Mouse (Mus musculus) megakaryocyte, embryonic 14.5 days (primary cell): ENCODE data around the gene Olfr1280. TPM values are rescaled to one million over a fixed set of nuclear protein-coding genes. Genes with fewer than 3 reads are reported as not detected.
"Not testable (repeated sequence)": the region's sequence is repeated elsewhere in the genome, so short reads cannot be mapped to it uniquely, and the experiment has no call there.

ENCODE experiments used
- H3K27me3 ChIP-seq: replicated peaks from 2 replicates; pipeline ENCODE3; 2012; ENCODE audit warnings: inconsistent platforms
- H3K36me3 ChIP-seq: replicated peaks from 2 replicates; pipeline ENCODE3; 2012; ENCODE audit warnings: low read length, inconsistent platforms, mixed read lengths
- H3K4me1 ChIP-seq: 2 replicates; pipeline ENCODE4 v1.6.1; 2012; ENCODE audit warnings: inconsistent platforms
- H3K4me3 ChIP-seq: replicated peaks from 2 replicates; pipeline ENCODE3; 2012; ENCODE audit warnings: moderate library complexity, mild to moderate bottlenecking, inconsistent platforms
- H3K9me3 ChIP-seq: 2 replicates; pipeline ENCODE4 v1.6.1; 2012; ENCODE audit warnings: inconsistent platforms
- FLI1 ChIP-seq: IDR thresholded peaks from 2 replicates; pipeline ENCODE4 v1.6.1; 2012; ENCODE audit warnings: low read length, inconsistent platforms, mixed read lengths
- GATA1 ChIP-seq: IDR thresholded peaks from 3 replicates; pipeline ENCODE4 v1.6.1; 2012; ENCODE audit warnings: mixed read lengths, low read length, inconsistent platforms, borderline replicate concordance
- polyA plus RNA-seq: library from polyadenylated mRNA; stranded (reverse); fragments of >175 nt; gene quantifications from 2 replicates; pipeline ENCODE4 v1.2.3, GENCODE M21; 2012; ENCODE audit warnings: low replicate concordance; ENCODE audit not compliant: insufficient read depth

Olfr1280 gene
- polyA plus RNA-seq, result not detected in 2 replicates

DNA sequence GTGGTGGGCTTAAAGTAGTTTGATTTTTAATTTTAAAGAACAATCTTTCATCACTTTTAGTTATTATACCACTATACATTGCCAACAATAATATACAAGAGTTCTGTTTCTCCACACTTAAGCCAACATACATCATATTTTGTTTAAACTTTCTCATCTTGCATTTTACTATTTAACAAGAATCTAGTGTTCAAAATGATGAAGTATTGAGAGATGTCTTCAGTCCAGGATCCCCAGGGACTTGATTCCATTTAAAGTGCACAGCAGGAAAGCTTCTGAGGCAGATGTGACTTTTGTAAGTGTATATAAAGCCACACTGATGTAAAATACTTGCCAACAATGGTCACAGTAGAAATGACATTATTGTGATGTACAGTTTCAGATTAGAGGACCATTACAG, at the start of gene Olfr1280:
Olfr1280 (plus strand) TSS at position 301 of the 400 bp plus-strand sequence.
- no peak within 1 kb of the TSS for H3K4me3 ChIP-seq
- TF ChIP-seq GATA1, result no peak
- no peak for TF ChIP-seq FLI1
- no peaks in the 10 kb centered on the region for H3K4me1 ChIP-seq
- H3K27me3 ChIP-seq, result no peaks in the 10 kb centered on the region
- H3K9me3 ChIP-seq, result no peaks in the 10 kb centered on the region
- no peaks in the 10 kb centered on the region for H3K36me3 ChIP-seq

DNA sequence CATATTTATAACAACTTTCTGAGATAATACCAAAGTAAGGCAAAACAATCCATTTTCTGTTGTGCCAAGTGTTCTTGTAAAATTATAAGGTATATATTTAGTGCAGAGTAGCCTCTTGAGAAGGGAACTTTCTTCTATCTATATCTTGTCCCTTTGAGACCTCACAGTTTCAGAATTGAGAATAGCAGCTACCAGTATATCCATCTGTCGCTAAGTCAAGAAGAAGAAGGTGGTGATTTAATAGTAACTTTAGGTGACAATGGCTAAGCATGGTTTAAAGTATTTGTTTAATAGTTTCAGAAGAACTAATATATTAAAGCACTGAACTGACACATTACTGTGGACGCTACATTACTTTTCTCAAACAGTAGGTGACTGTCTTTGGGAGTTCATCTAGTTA, 39.8 kb upstream of the Olfr1280 start, which contains the start of gene Olfr1277:
Olfr1277 (minus strand) TSS at position 101 of the 400 bp plus-strand sequence.
- Histone ChIP-seq H3K27me3 (no peaks in the 10 kb centered on the region), H3K4me3 (no peak within 1 kb of the TSS), H3K36me3 (no peaks in the 10 kb centered on the region), H3K4me1 (no peaks in the 10 kb centered on the region), H3K9me3 (no peaks in the 10 kb centered on the region)
- TF ChIP-seq GATA1 (no peak), FLI1 (no peak)

DNA sequence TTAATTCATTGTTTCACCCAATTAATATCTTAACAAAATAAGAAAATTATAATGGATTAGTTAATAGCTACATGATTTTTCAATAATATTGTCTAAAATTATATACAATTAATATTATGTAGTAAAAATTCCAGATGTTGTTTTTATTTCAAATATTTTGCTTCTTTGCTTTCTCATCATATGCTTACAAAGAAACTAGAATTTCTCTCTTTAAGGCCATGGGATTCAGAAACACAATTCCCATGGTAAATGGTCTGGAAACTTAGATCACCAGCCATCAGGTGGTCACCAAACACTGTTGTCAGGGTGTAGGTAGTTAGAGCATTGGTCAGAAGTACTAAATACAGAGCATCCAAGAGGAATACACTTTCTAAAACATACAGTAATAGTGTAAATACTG, 24.0 kb upstream of the Olfr1280 start, which contains the start of gene Olfr1278:
Olfr1278 (plus strand) TSS at position 301 of the 400 bp plus-strand sequence.
- no peak within 1 kb of the TSS for H3K4me3 ChIP-seq
- H3K9me3 ChIP-seq, result no peaks in the 10 kb centered on the region
- H3K27me3 ChIP-seq, result no peaks in the 10 kb centered on the region
- TF ChIP-seq FLI1 (no peak), GATA1 (no peak)
- H3K36me3 ChIP-seq, result no peaks in the 10 kb centered on the region
- no peaks in the 10 kb centered on the region for H3K4me1 ChIP-seq

DNA sequence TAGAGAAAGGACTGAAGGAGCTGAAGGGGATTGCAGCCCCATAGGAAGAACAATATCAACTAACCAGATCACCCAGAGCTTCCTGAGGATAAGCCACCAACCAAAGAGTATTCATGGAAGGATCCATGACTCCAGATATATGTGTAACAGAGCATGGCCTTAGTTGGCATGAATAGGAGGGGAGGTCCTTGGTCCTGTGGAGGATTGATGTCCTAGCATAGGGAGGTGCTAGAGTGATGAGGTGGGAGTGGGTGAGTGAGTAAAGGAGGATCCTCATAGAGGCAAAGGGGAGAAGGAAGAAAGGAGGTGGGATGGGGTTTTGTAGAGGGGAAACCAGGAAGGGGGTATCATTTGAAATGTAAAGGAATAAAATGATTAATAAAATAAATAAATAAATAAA, 15.3 kb upstream of the Olfr1280 start:
- no peaks in the 10 kb centered on the region for H3K27me3 ChIP-seq
- no peaks in the 10 kb centered on the region for H3K4me1 ChIP-seq
- TF ChIP-seq FLI1, result no peak
- no peak for TF ChIP-seq GATA1
- no peaks in the 10 kb centered on the region for H3K9me3 ChIP-seq
- H3K36me3 ChIP-seq, result no peaks in the 10 kb centered on the region
- no peak overlapping the region for H3K4me3 ChIP-seq

DNA sequence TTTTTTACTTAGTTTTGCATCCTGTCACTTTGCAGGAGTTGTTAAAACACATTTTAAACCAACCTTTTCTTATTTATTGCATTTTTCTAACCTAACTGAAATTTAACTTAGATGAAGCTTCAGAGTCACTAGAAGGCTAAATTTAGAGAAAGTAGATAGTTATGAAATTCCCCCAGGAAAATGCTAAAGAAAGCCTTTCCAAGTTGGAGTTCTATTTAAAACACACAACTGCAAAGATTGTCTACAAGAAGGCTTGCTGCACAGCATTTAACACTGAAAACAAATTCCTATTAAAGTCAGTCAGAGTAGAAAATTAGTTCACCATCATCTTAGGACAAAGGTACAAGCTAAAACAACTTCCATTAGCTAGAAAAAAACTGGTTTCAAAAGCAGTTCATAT, 13.4 kb upstream of the Olfr1280 start, which contains the start of gene Olfr1279:
Olfr1279 (plus strand) TSS at position 262 of the 400 bp plus-strand sequence.
- no peak for TF ChIP-seq FLI1
- TF ChIP-seq GATA1, result no peak
- Histone ChIP-seq H3K27me3 (no peaks in the 10 kb centered on the region), H3K9me3 (no peaks in the 10 kb centered on the region), H3K4me3 (no peak within 1 kb of the TSS), H3K4me1 (no peaks in the 10 kb centered on the region), H3K36me3 (no peaks in the 10 kb centered on the region)

DNA sequence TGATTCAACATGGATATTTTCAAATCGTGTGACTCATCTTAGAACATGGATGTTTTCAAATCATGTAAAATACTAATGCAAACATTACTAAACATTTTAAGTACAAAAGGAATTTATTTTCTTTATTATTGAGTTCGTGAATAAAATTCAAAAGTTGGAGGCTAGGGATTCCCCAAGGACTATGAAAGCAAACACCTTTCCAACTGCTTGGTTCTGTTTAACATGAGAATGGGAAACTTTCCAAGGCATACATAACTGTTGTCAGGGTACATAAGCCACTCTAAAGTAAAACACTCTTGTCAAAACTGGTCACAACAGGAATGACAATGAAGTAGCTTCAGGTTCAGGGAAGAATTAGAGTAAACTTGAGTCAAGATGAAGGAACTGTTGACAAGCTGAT, 12.4 kb downstream of the Olfr1280 start, which contains the start of gene Olfr1281:
Olfr1281 (plus strand) TSS at position 301 of the 400 bp plus-strand sequence.
- TF ChIP-seq GATA1 (no peak), FLI1 (no peak)
- Histone ChIP-seq H3K4me3 (no peak within 1 kb of the TSS), H3K9me3 (no peaks in the 10 kb centered on the region), H3K36me3 (no peaks in the 10 kb centered on the region), H3K4me1 (no peaks in the 10 kb centered on the region), H3K27me3 (no peaks in the 10 kb centered on the region)

DNA sequence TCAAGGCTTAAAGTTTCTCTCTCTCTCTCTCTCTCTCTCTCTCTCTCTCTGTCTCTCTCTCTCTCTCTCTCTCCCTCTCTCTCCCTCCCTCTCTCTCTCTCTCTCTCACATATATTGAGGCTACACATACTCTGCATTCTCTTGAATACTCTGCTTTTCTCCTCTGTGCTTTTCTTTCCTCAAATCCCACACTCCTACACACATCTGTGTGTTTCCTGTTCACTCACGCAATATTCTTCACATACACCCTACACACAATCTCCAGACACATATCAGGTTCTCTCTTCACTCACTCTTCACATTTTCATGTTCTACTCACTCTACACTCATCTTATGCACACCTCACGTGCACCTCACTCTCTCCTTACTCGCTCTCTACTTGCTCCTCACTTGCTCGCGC, 19.9 kb downstream of the Olfr1280 start:
- H3K4me1 ChIP-seq, H3K4me3 ChIP-seq, H3K36me3 ChIP-seq, H3K27me3 ChIP-seq, H3K9me3 ChIP-seq: not testable (repeated sequence)

DNA sequence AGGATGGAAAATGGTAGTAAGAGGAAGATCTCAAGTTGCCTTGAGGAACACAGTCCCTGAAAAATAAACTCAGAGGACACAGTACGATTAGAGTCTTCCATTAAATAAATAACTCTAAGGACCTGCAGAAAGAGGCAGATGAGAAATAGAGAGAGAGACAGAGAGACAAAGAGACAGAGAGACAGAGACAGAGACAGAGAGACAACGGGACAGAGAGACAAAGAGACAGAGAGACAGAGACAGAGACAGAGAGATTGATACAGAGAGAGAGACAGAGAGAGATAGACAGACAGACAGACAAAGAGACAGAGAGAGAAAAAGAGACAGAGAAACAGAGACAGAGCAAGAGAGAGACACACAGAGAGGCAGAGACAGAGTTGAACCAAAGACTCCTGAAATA, 22.2 kb downstream of the Olfr1280 start, which contains the start of gene Olfr1282:
Olfr1282 (minus strand) TSS at position 101 of the 400 bp plus-strand sequence.
- Histone ChIP-seq H3K9me3 (no peaks in the 10 kb centered on the region), H3K4me3 (no peak within 1 kb of the TSS), H3K27me3 (no peaks in the 10 kb centered on the region), H3K36me3 (no peaks in the 10 kb centered on the region), H3K4me1 (no peaks in the 10 kb centered on the region)
- TF ChIP-seq FLI1 (no peak), GATA1 (no peak)

DNA sequence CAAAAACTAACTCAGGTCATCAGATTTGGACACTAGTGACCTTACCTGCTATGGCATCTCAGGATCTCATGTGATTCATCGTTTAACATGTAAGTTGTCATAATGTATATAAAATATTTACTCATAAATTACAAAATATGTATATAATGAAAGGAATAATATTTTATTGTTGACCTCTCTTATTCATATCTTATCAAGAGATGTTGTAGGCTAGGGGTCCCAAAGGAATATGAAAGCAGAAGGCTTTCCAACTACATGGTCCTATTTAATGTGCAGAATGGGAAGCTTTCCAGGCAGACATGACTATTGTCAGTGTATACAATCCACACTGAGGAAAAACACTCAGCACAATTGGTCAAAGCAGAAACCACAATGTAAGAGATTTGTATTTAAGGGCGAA, 52.7 kb downstream of the Olfr1280 start, which contains the start of gene Olfr1283:
Olfr1283 (plus strand) TSS at position 301 of the 400 bp plus-strand sequence.
- no peaks in the 10 kb centered on the region for H3K9me3 ChIP-seq
- no peak within 1 kb of the TSS for H3K4me3 ChIP-seq
- H3K4me1 ChIP-seq, result no peaks in the 10 kb centered on the region
- no peaks in the 10 kb centered on the region for H3K36me3 ChIP-seq
- H3K27me3 ChIP-seq, result no peaks in the 10 kb centered on the region
- TF ChIP-seq GATA1, result no peak

DNA sequence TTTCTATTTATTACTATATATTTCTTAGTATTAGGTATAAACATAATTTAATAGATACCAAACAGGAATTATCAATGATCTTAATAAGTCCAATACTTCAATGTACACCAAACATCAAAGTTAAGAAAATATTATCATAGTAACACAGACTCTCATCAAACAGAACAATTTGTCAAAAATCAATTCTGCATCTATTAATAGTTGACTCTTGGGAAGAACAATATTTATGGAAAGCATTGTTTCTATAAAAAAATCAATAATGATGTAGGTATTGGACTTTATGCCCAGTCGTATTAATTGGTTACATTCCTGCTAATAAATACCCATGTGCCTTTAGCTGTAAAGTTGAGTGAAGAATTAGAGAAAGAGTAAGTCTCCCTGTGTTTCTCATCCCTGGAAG, 61.4 kb downstream of the Olfr1280 start, which contains the start of gene Olfr1284:
Olfr1284 (plus strand) TSS at position 301 of the 400 bp plus-strand sequence.
- Histone ChIP-seq H3K36me3 (no peaks in the 10 kb centered on the region), H3K4me1 (no peaks in the 10 kb centered on the region), H3K9me3 (0 out of 2 replicates have a peak, but pooled peaks cover 3% of the 10 kb centered on the region), H3K27me3 (no peaks in the 10 kb centered on the region), H3K4me3 (no peak within 1 kb of the TSS)
- TF ChIP-seq GATA1 (no peak), FLI1 (no peak)

Other genes starting within 250 kb of the Olfr1280 start
- gene Gm13941, start 208.0 kb upstream of the Olfr1280 start, polyA plus RNA-seq, result not detected in 2 replicates
- not detected in 2 replicates for gene Gm15130, start 161.1 kb upstream of the Olfr1280 start, polyA plus RNA-seq
- not detected in 2 replicates for gene 4930430A15Rik, start 84.4 kb upstream of the Olfr1280 start, polyA plus RNA-seq
- gene Olfr1275, start 78.7 kb upstream of the Olfr1280 start, polyA plus RNA-seq, result not detected in 2 replicates
- 1.2 TPM in 1 of 2 replicates, not detected in the other for gene Olfr1276, start 59.5 kb upstream of the Olfr1280 start, polyA plus RNA-seq
- gene Olfr1277, start 39.9 kb upstream of the Olfr1280 start, polyA plus RNA-seq, result not detected in 2 replicates
- gene Olfr1278, start 23.9 kb upstream of the Olfr1280 start, polyA plus RNA-seq, result not detected in 2 replicates
- not detected in 2 replicates for gene Olfr1279, start 13.4 kb upstream of the Olfr1280 start, polyA plus RNA-seq
- not detected in 2 replicates for gene Olfr1281, start 12.5 kb downstream of the Olfr1280 start, polyA plus RNA-seq
- not detected in 2 replicates for gene Olfr1282, start 22.1 kb downstream of the Olfr1280 start, polyA plus RNA-seq
- gene Olfr1283, start 52.8 kb downstream of the Olfr1280 start, polyA plus RNA-seq, result not detected in 2 replicates
- not detected in 2 replicates for gene Olfr1284, start 61.5 kb downstream of the Olfr1280 start, polyA plus RNA-seq
- not detected in 2 replicates for gene Olfr1286, start 109.1 kb downstream of the Olfr1280 start, polyA plus RNA-seq
- not detected in 2 replicates for gene Olfr1287, start 135.1 kb downstream of the Olfr1280 start, polyA plus RNA-seq
- gene Olfr1288, start 160.1 kb downstream of the Olfr1280 start, polyA plus RNA-seq, result not detected in 2 replicates
- gene Olfr1289, start 166.8 kb downstream of the Olfr1280 start, polyA plus RNA-seq, result not detected in 2 replicates
- not detected in 2 replicates for gene Olfr1290, start 179.8 kb downstream of the Olfr1280 start, polyA plus RNA-seq
- not detected in 2 replicates for gene Olfr1291-ps1, start 183.2 kb downstream of the Olfr1280 start, polyA plus RNA-seq
- not detected in 2 replicates for gene Olfr1293-ps, start 211.2 kb downstream of the Olfr1280 start, polyA plus RNA-seq
- not detected in 2 replicates for gene Olfr1294, start 226.3 kb downstream of the Olfr1280 start, polyA plus RNA-seq